Mouse (Mus musculus) adrenal gland, postnatal 14 days (tissue): ENCODE measurements around the gene Rasgrp1. TPM values are rescaled to one million over a fixed set of nuclear protein-coding genes. Genes with fewer than 3 reads are reported as not detected.
A peak's percentile ranks its signal among the peaks of the same experiment; 100 is the strongest.

Source experiments
- DNase-seq: peaks from one replicate; pipeline ENCODE4 v3.0.0; 2021; ENCODE audit warnings: mixed read lengths
- total RNA-seq: library from RNA; stranded (reverse); gene quantifications from 2 replicates; pipeline ENCODE4 v1.2.3, GENCODE M21; 2021

Gene Rasgrp1
- total RNA-seq, 1 experiment from 2014 or later: 1.7 TPM

GRCm38 (mm10) chr2:117250001-117250510 is 92.7 kb downstream of the Rasgrp1 start:
- DNase-seq: no peak

DNA sequence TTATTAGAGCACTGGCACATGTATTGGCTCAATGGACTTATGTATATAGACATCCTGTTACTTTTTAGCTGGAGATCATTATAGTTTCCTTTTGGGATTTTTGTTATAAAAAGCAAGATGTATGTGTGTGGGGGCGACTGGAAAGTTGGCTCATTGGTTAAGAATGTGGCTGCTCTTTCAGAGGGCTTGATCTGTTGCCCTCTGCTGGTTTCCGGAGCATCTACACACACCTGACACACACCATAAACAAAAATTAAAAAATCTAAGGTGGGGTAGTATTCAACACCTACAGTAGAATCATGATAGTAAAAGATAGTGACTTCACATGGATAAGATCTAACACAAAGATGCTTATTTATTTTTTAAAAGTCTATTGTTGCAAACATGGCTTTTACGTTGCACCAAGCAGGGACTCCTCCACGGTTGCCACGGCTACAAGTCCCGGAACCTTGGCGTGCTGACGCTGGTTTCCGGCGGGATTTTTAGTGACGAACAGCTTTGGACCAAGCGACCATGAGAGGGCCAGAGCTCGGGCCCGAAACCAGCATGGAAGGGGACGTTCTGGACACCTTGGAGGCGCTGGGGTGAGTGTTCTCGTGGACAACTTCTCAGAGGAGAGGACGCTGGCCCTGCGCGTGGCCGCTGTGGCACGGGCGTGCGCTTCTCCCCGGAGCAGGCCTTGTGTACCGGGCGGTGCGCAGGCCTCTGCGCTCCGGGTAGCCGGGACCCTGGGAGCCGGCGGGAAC is 93.4 kb downstream of the Rasgrp1 start, which contains the start of gene Fam98b:
TSS of gene Fam98b (plus strand) at position 485 of the 746 bp plus-strand sequence.
- peak; percentile 94 for DNase-seq

DNA sequence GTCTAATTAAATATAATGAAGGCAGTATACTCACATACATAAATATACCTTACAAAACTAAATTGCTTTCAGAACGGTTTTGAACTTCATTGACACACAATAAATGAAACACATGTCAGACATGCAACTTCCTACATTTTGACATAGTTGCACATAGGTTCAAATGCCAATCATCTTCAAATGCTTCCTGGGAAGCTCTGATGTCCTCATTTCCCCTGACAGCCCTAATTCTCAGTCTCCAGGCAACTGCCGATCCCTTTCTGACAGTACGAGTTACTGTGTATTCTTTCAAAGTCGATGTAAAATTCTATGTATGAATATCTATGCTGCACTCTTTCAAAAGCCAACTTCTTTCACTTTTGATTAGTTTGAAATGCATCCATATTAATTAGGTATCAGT is 100.8 kb downstream of the Rasgrp1 start:
- no peak for DNase-seq

DNA sequence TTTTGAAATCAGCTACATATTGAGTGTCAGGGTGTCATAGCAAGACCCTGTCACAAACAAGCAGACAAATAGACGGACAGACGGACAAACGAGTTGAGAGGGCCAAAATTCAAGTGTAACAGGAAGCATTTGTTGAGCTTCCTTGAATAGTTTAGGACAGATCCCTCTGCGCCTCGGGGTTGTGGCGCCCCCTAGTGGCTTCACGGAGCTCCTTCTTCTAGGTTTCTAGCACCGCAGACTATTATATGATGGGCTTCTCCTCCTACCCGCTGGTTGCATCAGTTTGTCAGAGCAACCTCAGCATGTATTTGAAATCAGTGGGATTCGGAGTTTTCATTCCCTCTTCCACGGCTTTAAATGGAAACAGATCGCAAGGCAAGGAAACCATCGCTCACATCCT is 111.5 kb downstream of the Rasgrp1 start:
- DNase-seq: peak; percentile 94

GRCm38 (mm10) chr2:117230261-117230660 is 112.5 kb downstream of the Rasgrp1 start:
- no peak for DNase-seq

Other genes with a start within 250 kb of the Rasgrp1 start
- gene Spred1, start 221.6 kb downstream of the Rasgrp1 start, total RNA-seq: 63.9 and 64.1 TPM in 2 replicates
- 35.1 and 36.9 TPM in 2 replicates for gene Fam98b, start 93.3 kb downstream of the Rasgrp1 start, total RNA-seq